Mouse (Mus musculus): ENCODE measurements around the gene Il18. TPM values are rescaled to one million over a fixed set of nuclear protein-coding genes. Genes with fewer than 3 reads are reported as not detected.
"Not testable (repeated sequence)": the region's sequence is repeated elsewhere in the genome, so short reads cannot be mapped to it uniquely, and the experiment has no call there.

Gene Il18
- polyA plus RNA-seq, 1 experiment: 13.0 TPM

GRCm38 (mm10) chr9:50604338-50604737 is 49.7 kb downstream of the Il18 start:
- TF ChIP-seq POLR2A (IDR thresholded peaks at IDR 0.05; ENCODE audit: borderline replicate concordance, extremely low read depth, insufficient read depth, insufficient read length, poor library complexity, severe bottlenecking) (no peak), CTCF (IDR thresholded peaks at IDR 0.05; ENCODE audit: borderline replicate concordance, extremely low read depth, insufficient read depth, insufficient read length) (no peak)
- no peak for DNase-seq (ENCODE audit: low read depth)

GRCm38 (mm10) chr9:50612115-50612514 is 57.5 kb downstream of the Il18 start:
- DNase-seq (ENCODE audit: low read depth): no peak
- TF ChIP-seq POLR2A (IDR thresholded peaks at IDR 0.05; ENCODE audit: borderline replicate concordance, extremely low read depth, insufficient read depth, insufficient read length, poor library complexity, severe bottlenecking): no peak
- no peak for TF ChIP-seq CTCF (IDR thresholded peaks at IDR 0.05; ENCODE audit: borderline replicate concordance, extremely low read depth, insufficient read depth, insufficient read length)

GRCm38 (mm10) chr9:50616161-50616560 is 61.5 kb downstream of the Il18 start:
- no peak for DNase-seq (ENCODE audit: low read depth)
- no peak for TF ChIP-seq POLR2A (IDR thresholded peaks at IDR 0.05; ENCODE audit: borderline replicate concordance, extremely low read depth, insufficient read depth, insufficient read length, poor library complexity, severe bottlenecking)
- no peak for TF ChIP-seq CTCF (IDR thresholded peaks at IDR 0.05; ENCODE audit: borderline replicate concordance, extremely low read depth, insufficient read depth, insufficient read length)

- TF ChIP-seq POLR2A (IDR thresholded peaks at IDR 0.05; ENCODE audit: borderline replicate concordance, extremely low read depth, insufficient read depth, insufficient read length, poor library complexity, severe bottlenecking) (peak; percentile 31; the same call in 1 of the 2 replicates), CTCF (IDR thresholded peaks at IDR 0.05; ENCODE audit: borderline replicate concordance, extremely low read depth, insufficient read depth, insufficient read length) (no peak)
- peak; percentile 97 for DNase-seq (ENCODE audit: low read depth)
These were observed 62.4 kb downstream of the Il18 start, which contains the start of the genes Pih1d2 and Nkapd1 for GRCm38 (mm10) chr9:50616766-50617603. Pih1d2 (plus strand) TSS chr9:50617321. Nkapd1 (minus strand) TSS chr9:50617464.

GRCm38 (mm10) chr9:50617794-50618330 is 63.2 kb downstream of the Il18 start:
- TF ChIP-seq CTCF (IDR thresholded peaks at IDR 0.05; ENCODE audit: borderline replicate concordance, extremely low read depth, insufficient read depth, insufficient read length): no peak
- no peak for TF ChIP-seq POLR2A (IDR thresholded peaks at IDR 0.05; ENCODE audit: borderline replicate concordance, extremely low read depth, insufficient read depth, insufficient read length, poor library complexity, severe bottlenecking)
- DNase-seq (ENCODE audit: low read depth): no peak

- DNase-seq (ENCODE audit: low read depth): not testable (repeated sequence)
These were observed 76.3 kb downstream of the Il18 start for GRCm38 (mm10) chr9:50630903-50631302.

Other genes starting within 250 kb of the Il18 start
- gene Rpl10-ps3, start 209.9 kb upstream of the Il18 start, polyA plus RNA-seq (2012; rRNA removed): 77.6 and 125 TPM in 2 replicates
- gene Plet1, start 60.3 kb upstream of the Il18 start, polyA plus RNA-seq (2012; rRNA removed): 0.38 and 0.51 TPM in 2 replicates
- 73.9 and 77.3 TPM in 2 replicates for gene Pts, start 26.1 kb upstream of the Il18 start, polyA plus RNA-seq (2012; rRNA removed)
- 0.26 and 0.37 TPM in 2 replicates for gene Bco2, start 354 bp downstream of the Il18 start, polyA plus RNA-seq (2012; rRNA removed)
- not detected in 2 replicates for gene Tex12, start 6.5 kb downstream of the Il18 start, polyA plus RNA-seq (2012; rRNA removed)
- 141 and 178 TPM in 2 replicates for gene Sdhd, start 49.0 kb downstream of the Il18 start, polyA plus RNA-seq (2012; rRNA removed)
- gene Timm8b, start 49.1 kb downstream of the Il18 start, polyA plus RNA-seq (2012; rRNA removed): 302 and 372 TPM in 2 replicates
- 4.6 and 5.1 TPM in 2 replicates for gene Pih1d2, start 62.5 kb downstream of the Il18 start, polyA plus RNA-seq (2012; rRNA removed)
- 18.4 and 21.5 TPM in 2 replicates for gene Nkapd1, start 62.6 kb downstream of the Il18 start, polyA plus RNA-seq (2012; rRNA removed)
- 25.4 and 32.9 TPM in 2 replicates for gene Dlat, start 105.0 kb downstream of the Il18 start, polyA plus RNA-seq (2012; rRNA removed)
- 29.9 and 40.6 TPM in 2 replicates for gene Dixdc1, start 184.7 kb downstream of the Il18 start, polyA plus RNA-seq (2012; rRNA removed)
- gene 2310030G06Rik, start 191.7 kb downstream of the Il18 start, polyA plus RNA-seq (2012; rRNA removed): 1.2 and 1.7 TPM in 2 replicates
- 5.7 and 6.1 TPM in 2 replicates for gene Cryab, start 196.5 kb downstream of the Il18 start, polyA plus RNA-seq (2012; rRNA removed)
- gene Hspb2, start 197.5 kb downstream of the Il18 start, polyA plus RNA-seq (2012; rRNA removed): 1.3 and 1.8 TPM in 2 replicates
- gene Fdxacb1, start 213.4 kb downstream of the Il18 start, polyA plus RNA-seq (2012; rRNA removed): 8.0 and 8.3 TPM in 2 replicates
- 52.4 and 53.9 TPM in 2 replicates for gene Alg9, start 220.2 kb downstream of the Il18 start, polyA plus RNA-seq (2012; rRNA removed)
- gene 1110032A03Rik, start 220.7 kb downstream of the Il18 start, polyA plus RNA-seq (2012; rRNA removed): 46.5 and 50.1 TPM in 2 replicates

Measured in brain, embryonic 14.5 days (tissue).